Mouse (Mus musculus): Measurements from ENCODE around the gene Gpr84.

The Gpr84 gene

GRCm38 (mm10) chr15:103310365-103310910, at the start of gene Gpr84:
Gene Gpr84, minus strand, starts transcription at chr15:103310612.
- CTCF ChIA-PET, result interaction anchor here (0.6 to 1.2 kb wide), 3 partner anchors 13 to 49 kb away, joined by 3 to 12 read pairs (median 12); no protein-coding TSS in a partner anchor

DNA sequence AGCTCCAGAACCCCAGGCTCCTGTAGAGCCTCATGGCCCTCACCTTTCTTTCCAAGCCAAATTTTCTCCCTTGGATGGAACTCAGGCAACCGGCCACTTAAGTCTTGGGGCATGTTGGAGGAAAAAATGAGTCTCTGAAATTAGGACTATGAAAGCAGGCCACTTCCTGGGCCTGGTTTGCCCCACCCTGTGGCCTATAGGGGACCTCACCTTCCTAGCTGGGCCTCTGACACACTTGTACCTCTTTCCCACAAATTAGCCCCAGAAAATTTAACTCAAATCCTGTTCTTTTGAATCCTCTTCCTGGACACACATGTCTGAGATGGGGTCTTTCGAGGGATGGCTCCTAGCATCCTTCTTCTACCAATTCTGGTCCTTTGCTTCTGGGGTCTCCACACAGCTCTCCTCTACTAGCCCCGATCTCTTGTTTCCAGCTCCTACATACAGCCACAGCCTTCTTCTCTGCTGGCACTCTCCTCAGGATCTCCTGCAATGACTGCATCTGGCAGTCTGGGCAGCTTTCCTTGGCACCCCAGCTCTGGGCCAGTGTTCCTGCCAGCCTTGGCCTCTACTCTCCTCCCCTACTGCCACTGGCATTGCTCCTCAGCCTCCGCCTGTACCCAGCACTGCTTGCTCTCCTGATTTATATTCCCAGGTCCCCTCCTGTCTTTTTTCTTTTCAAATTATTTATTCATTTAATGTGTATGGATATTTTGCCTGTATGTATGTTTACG, 49.6 kb upstream of the Gpr84 start:
- CTCF ChIA-PET, result no interaction called here

- CTCF ChIA-PET, result no interaction called here
Measured at GRCm38 (mm10) chr15:103359122-103359510, 48.7 kb upstream of the Gpr84 start.

DNA sequence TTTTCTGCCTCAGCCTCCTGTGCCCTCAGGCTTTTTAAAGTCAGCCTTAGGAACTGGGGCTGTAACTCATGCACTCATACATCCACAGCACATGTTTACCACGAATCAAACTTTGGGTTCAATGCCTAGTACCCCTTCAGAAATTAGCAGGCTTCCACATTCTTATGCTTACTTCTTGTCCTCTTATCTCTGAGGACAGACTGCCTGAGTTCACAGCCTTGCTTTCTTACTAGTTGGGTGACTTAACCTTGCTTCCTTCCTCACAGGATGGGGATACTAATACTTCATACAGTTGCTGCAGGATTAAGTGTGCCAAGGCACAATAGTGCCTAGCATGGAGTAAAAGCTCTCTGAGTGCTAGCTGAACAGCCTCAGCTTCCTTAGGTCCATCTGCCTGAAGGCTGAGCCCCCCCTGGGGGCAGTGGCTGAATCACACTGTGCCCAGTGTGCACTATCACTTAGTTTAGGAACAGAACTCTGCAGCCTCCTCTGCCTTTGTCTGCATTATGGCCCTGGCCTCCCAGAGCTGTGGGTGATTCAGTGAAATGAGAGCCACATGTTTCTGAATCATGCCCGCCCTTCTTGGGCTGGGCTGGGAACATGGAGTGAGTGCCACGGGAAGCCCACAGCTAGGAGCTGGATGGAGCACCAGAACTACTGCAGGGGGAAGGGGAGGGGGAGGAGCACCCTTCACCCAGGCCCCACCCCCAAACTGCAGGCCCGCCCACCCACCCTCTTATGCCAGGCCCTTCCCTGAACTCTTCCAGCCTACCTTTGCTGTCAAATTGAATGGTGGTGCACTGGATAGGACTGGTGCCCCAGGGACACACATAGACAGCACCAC, 48.1 kb upstream of the Gpr84 start:
- CTCF ChIA-PET, result no interaction called here

DNA sequence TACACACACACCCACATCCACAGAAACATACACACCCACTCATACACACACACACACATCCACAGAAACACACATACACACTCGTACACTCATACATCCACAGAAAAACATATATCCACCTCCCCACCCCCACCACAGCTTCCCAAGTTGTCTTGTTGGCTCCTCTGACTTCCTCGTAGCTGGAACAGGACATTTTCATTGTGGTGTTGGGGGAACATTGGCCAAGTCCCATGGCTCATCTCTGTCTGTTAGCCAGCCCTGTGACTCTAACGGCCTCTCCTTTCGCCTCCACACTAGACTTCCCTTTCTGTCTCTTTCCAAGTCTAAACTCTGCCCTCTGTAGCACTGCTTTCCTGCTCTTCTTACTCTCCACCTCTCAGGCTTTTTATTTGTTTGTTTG, 47.4 kb upstream of the Gpr84 start:
- CTCF ChIA-PET, result no interaction called here

DNA sequence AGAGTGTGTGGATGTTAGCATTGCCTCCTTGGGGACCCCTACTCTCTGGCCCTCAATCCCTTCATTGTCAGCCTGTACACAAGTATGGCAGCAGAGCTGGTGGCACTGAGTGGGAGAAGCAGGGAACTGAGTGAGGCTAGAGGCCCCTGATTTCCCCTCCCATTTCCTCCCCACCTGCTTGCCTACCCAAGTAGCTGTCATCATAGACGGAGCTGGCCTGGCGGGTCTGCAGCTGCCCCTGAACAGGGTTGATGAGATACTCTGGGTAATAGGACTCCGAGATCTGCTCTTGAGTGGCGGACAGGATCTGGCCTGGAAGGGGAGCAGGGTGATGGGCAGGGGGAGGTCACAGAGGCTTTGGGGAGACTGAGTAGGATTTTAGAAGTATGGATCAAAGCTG, 45.7 kb upstream of the Gpr84 start:
- CTCF ChIA-PET, result no interaction called here

GRCm38 (mm10) chr15:103355420-103355819, 45.0 kb upstream of the Gpr84 start:
- CTCF ChIA-PET, result no interaction called here

GRCm38 (mm10) chr15:103354690-103355089, 44.3 kb upstream of the Gpr84 start:
- CTCF ChIA-PET, result no interaction called here

DNA sequence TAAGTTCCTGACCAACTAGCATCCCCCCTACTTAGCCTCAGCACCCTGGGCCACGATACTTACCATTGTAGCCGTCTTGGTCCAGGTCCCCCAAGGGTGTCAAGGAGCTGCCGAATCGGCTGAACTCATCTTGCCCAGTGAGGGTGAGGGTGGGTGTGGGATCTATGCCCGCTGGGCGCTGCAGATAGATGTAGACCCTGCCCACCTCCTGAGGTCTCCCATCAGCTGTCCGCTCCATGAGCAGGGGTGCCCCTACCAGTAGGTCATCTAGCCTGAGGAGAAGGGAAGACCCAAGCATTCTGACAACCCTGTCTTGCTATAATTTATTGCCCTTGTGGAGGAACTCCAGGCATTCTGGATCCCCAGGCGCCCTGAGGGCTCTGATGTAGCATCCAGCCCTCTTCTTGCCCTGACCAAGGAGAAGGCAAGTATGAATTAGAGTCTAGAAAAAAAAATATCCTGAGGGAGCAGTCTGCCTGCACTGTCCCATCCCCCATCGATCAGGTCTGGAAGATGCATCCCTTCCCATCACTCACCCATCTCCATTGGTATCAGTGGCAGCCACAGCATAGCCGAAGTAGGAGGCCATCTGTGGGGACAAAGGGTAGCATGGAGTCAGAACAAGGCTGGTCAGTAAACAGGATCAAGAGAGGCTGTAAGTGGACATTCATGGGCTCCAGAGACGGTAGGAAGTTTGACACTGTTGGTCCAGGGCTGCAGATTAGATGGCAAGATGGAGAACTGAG, 43.3 kb upstream of the Gpr84 start:
- CTCF ChIA-PET, result interaction anchor here (1.1 kb wide), 1 partner anchor 42 kb away, joined by 3 read pairs; no protein-coding TSS in a partner anchor

- CTCF ChIA-PET, result interaction anchor here (1.1 kb wide), 1 partner anchor 43 kb away, joined by 3 read pairs; no protein-coding TSS in a partner anchor
Measured at GRCm38 (mm10) chr15:103352856-103353255, 42.4 kb upstream of the Gpr84 start.

DNA sequence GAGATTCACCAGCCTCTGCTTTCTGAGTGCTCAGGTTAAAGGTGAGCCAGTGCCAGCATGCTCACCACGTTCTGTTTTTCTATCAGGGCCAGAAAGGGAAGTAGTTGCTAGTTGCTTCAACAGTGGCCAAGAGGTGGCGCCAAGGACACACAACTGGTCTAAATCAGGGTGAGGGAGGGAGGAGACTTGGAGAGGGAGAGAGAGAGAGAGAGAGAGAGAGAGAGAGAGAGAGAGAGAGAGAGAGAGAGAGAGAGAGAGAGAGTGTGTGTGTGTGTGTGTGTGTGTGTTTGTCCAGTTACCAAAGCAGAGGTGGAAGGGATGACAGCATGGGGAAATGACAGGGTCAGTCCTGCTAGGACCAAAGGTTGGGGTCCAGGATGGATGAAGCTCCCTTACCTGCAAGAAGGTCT, 36.9 kb upstream of the Gpr84 start:
- CTCF ChIA-PET, result no interaction called here

GRCm38 (mm10) chr15:103345789-103346188, 35.4 kb upstream of the Gpr84 start:
- CTCF ChIA-PET, result no interaction called here

DNA sequence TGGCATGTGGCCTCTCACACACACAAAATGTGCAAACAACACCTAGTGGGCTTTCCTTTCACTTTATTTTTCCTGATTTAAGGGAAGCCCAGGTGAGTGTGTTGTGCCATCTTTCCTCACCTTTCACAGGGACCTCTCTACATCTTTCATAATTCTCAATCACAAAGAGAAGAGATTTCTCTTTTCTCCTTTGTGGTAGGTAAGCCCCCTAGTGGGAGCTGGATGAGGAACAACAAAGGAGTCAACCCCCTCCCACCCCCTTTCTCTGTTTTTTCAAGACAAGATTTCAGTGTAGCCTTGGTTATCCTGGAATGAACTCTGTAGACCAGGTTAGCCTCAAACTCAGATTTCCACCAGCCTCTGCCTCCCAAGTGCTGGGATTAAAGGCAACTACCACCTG, 33.1 kb upstream of the Gpr84 start:
- CTCF ChIA-PET, result no interaction called here

DNA sequence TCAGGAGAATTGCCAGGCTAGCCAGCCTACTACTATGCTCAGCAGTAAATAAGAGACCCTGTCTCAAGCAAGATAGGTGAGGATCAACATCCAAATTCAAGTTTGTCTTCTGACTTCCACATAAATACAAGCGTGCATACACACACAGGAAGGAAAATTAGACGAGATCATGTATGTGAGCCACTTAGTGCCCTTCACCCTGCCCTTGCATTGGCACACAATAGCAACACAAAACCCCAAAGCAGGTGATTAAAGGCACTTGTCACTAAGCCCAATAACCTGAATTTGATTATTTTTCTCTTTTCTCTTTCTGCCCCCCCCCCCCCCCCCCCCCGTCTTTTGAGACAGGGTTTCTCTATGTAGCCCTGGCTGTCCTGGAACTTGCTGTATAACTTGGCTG, 32.6 kb upstream of the Gpr84 start:
- CTCF ChIA-PET, result no interaction called here

GRCm38 (mm10) chr15:103342415-103342814, 32.0 kb upstream of the Gpr84 start:
- CTCF ChIA-PET, result no interaction called here

GRCm38 (mm10) chr15:103341547-103341946, 31.1 kb upstream of the Gpr84 start:
- CTCF ChIA-PET, result no interaction called here

GRCm38 (mm10) chr15:103340786-103341185, 30.4 kb upstream of the Gpr84 start:
- CTCF ChIA-PET, result interaction anchor here (0.7 kb wide), 1 partner anchor 169 kb away, joined by 3 read pairs; no protein-coding TSS in a partner anchor

- CTCF ChIA-PET, result no interaction called here
Measured at GRCm38 (mm10) chr15:103339961-103340337, 29.5 kb upstream of the Gpr84 start, which contains the start of gene Zfp385a. Gene Zfp385a, minus strand, starts transcription at chr15:103340093.

DNA sequence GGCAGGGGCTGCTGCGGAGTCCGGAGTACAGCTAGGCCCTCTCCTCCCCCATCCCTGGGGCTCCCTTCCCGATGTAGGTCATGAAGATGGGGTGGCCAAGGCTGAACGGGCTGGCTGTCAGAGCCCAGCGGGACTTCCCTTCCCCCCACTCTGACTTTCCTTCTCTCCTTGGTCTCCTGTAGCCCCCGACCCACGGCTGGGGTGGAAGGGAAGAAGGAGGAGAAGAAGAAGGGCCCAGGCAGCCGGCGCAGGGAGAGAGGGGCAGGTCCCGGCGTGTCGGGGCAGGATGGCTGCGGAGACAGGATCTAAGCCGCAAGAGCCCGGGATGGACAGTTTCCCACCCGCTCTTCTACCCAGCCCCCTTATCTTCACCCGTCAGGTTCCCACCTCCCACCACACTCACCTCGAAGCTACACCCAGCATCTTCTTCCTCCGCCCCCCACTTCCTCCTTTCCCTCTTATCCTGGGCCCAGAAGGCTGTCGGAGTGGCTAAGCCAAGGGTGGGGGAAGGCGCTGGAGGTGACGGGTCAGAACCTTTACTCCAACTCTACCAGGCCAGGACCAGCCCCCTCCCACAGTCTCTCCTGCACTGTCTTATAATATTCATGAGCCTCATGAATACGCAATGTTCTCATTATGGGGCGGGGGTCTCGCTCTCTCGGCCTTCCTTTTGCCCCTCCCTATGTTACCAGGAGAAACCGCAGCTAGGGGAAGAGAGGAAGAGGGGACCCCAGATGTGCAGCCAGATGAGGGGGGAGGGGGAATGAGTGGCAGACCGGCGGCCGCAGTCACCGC, 29.0 kb upstream of the Gpr84 start:
- CTCF ChIA-PET, result interaction anchor here (0.6 kb wide), 1 partner anchor 68 kb away, joined by 8 read pairs; no protein-coding TSS in a partner anchor

DNA sequence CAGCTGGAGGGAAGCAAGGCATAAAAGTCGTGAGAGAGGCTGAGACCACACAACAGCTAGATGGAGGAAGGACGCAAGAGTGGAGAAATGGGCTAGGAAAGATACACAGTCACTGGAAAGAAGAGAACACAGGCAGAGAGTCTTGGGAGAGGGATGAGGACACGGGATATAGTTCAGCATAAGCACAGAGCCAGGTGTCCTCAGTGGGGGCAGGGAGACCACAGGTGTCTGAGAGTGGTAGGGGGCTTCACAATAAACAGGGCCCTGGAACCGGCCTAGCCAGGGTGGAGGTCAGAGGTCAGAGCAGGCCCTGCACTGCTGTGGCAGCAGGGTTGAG, 28.4 kb upstream of the Gpr84 start:
- CTCF ChIA-PET, result no interaction called here
